Mouse (Mus musculus): ENCODE results near the gene Sestd1. TPM values are rescaled to one million over a fixed set of nuclear protein-coding genes. Genes with fewer than 3 reads are reported as not detected.
A peak's percentile ranks its signal among the peaks of the same experiment; 100 is the strongest.

The Sestd1 gene
- polyA plus RNA-seq, 1 experiment from 2014 or later = 27.9 TPM

DNA sequence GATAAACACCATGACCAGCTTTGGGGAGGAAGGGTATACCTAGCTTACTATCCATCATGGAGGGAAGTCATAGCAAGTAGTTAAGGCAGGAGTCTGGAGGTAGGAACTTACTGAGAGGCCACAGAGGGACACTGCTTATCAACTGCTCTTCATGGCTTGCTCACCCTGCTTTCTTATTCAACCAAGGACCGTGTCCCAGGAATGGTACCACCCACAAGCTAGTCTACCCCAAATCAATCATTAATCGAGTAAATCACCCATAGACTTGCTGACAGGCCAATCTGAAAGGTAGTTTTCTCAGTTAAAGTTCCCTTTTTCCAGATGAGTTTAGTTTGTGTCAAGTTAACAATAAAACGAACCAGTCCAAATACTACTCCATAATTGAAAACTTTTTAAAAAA, 117.0 kb downstream of the Sestd1 start:
- WGBS = 82% methylated on average over 3 of the region's 3 CpGs

GRCm38 (mm10) chr2:77162135-77162534, 118.3 kb downstream of the Sestd1 start:
- Histone ChIP-seq H3K9me3 (ENCODE audit: low read depth, low read length) (no peaks in the 10 kb centered on the region), H3K4me3 (ENCODE audit: low read depth, low read length) (no peak overlapping the region), H3K9ac (no peak overlapping the region), H3K27ac (ENCODE audit: low read depth) (no peak overlapping the region), H3K4me1 (ENCODE audit: insufficient read depth) (no peaks in the 10 kb centered on the region), H3K36me3 (ENCODE audit: insufficient read depth) (no peaks in the 10 kb centered on the region), H3K27me3 (ENCODE audit: insufficient read depth, low read length) (no peaks in the 10 kb centered on the region), H3K4me2 (no peak overlapping the region)
- 65% methylated on average over 3 of the region's 3 CpGs for WGBS
- no peak for ATAC-seq (ENCODE audit: insufficient read depth)
- DNase-seq = peak; percentile 48
- TF ChIP-seq CTCF (IDR thresholded peaks at IDR 0.05; ENCODE audit: low read depth) = no peak

More for the DNA sequence above, 117.0 kb downstream of the Sestd1 start:
- no peak for DNase-seq
- Histone ChIP-seq H3K27me3 (ENCODE audit: insufficient read depth, low read length) (no peaks in the 10 kb centered on the region), H3K9ac (no peak overlapping the region), H3K4me2 (no peak overlapping the region), H3K9me3 (ENCODE audit: low read depth, low read length) (no peaks in the 10 kb centered on the region), H3K36me3 (ENCODE audit: insufficient read depth) (no peaks in the 10 kb centered on the region), H3K27ac (ENCODE audit: low read depth) (no peak overlapping the region), H3K4me1 (ENCODE audit: insufficient read depth) (no peaks in the 10 kb centered on the region), H3K4me3 (ENCODE audit: low read depth, low read length) (no peak overlapping the region)
- ATAC-seq (ENCODE audit: insufficient read depth) = no peak
- no peak for TF ChIP-seq CTCF (IDR thresholded peaks at IDR 0.05; ENCODE audit: low read depth)

DNA sequence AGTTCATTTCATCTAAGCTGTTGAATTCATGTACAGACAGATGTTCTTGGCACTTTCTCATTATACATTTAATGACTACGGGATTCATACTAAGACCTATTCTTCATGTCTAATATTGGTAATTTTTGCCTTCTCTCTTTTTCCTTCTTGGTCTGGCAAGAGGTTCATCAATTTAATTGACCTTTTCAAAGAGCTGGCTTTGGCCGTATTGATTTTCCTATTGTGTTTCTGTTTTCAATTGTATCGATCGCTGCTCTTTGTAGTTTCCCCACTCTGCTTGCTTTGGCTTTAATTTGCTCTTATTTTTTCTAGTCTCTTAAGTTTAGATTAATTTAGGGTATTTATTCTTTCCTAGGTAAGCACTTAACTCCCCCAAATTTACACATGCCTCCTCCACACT, 122.8 kb downstream of the Sestd1 start:
- no peak for DNase-seq
- H3K4me2 ChIP-seq = no peak overlapping the region
- no peaks in the 10 kb centered on the region for H3K9me3 ChIP-seq (ENCODE audit: low read depth, low read length)
- no peak overlapping the region for H3K4me3 ChIP-seq (ENCODE audit: low read depth, low read length)
- TF ChIP-seq CTCF (IDR thresholded peaks at IDR 0.05; ENCODE audit: low read depth) = no peak
- WGBS = 96% methylated on average over 4 of the region's 4 CpGs
- no peak for ATAC-seq (ENCODE audit: insufficient read depth)
- H3K27ac ChIP-seq (ENCODE audit: low read depth) = no peak overlapping the region
- H3K4me1 ChIP-seq (ENCODE audit: insufficient read depth) = no peaks in the 10 kb centered on the region
- no peak overlapping the region for H3K9ac ChIP-seq
- no peaks in the 10 kb centered on the region for H3K27me3 ChIP-seq (ENCODE audit: insufficient read depth, low read length)
- no peaks in the 10 kb centered on the region for H3K36me3 ChIP-seq (ENCODE audit: insufficient read depth)

DNA sequence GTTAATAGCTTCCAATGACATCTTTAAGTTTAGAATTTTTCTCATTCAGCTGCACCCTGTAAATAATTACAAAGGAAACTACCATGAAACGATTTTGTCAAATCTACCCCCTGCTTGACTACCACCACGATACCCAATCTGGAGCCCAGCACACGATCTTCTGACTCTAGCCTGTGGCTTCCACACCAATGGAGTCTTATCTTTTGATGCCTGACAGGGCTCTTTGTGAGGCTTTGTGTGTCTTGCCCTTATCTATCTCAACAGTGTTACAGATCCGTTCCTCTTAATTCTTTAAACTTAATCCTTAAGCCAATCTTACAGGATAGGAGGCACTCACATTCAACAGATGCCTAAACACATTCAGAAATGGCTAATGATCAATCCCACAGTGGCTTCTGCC, 126.3 kb downstream of the Sestd1 start:
- no peak for TF ChIP-seq CTCF (IDR thresholded peaks at IDR 0.05; ENCODE audit: low read depth)
- DNase-seq (no peak), ATAC-seq (ENCODE audit: insufficient read depth) (no peak)
- H3K9me3 ChIP-seq (ENCODE audit: low read depth, low read length) = no peaks in the 10 kb centered on the region
- no peak overlapping the region for H3K27ac ChIP-seq (ENCODE audit: low read depth)
- no peak overlapping the region for H3K9ac ChIP-seq
- 24% methylated on average over 4 of the region's 4 CpGs for WGBS
- H3K4me2 ChIP-seq = no peak overlapping the region
- no peaks in the 10 kb centered on the region for H3K4me1 ChIP-seq (ENCODE audit: insufficient read depth)
- no peaks in the 10 kb centered on the region for H3K27me3 ChIP-seq (ENCODE audit: insufficient read depth, low read length)
- H3K36me3 ChIP-seq (ENCODE audit: insufficient read depth) = no peaks in the 10 kb centered on the region
- H3K4me3 ChIP-seq (ENCODE audit: low read depth, low read length) = no peak overlapping the region

- TF ChIP-seq CTCF (IDR thresholded peaks at IDR 0.05; ENCODE audit: low read depth) = no peak
- Histone ChIP-seq H3K27ac (ENCODE audit: low read depth) (no peak overlapping the region), H3K36me3 (ENCODE audit: insufficient read depth) (no peaks in the 10 kb centered on the region), H3K4me1 (ENCODE audit: insufficient read depth) (no peaks in the 10 kb centered on the region), H3K4me2 (no peak overlapping the region), H3K9ac (no peak overlapping the region), H3K9me3 (ENCODE audit: low read depth, low read length) (no peaks in the 10 kb centered on the region), H3K4me3 (ENCODE audit: low read depth, low read length) (no peak overlapping the region), H3K27me3 (ENCODE audit: insufficient read depth, low read length) (no peaks in the 10 kb centered on the region)
- no peak for DNase-seq
- no peak for ATAC-seq (ENCODE audit: insufficient read depth)
- 94% methylated on average over 8 of the region's 8 CpGs for whole genome bisulfite sequencing
These were observed 129.1 kb downstream of the Sestd1 start for GRCm38 (mm10) chr2:77151255-77151654.

- ATAC-seq (ENCODE audit: insufficient read depth) (no peak), DNase-seq (no peak)
- Histone ChIP-seq H3K27me3 (ENCODE audit: insufficient read depth, low read length) (no peaks in the 10 kb centered on the region), H3K4me1 (ENCODE audit: insufficient read depth) (no peaks in the 10 kb centered on the region), H3K27ac (ENCODE audit: low read depth) (no peak overlapping the region), H3K9me3 (ENCODE audit: low read depth, low read length) (no peaks in the 10 kb centered on the region), H3K4me3 (ENCODE audit: low read depth, low read length) (no peak overlapping the region), H3K4me2 (no peak overlapping the region), H3K9ac (no peak overlapping the region), H3K36me3 (ENCODE audit: insufficient read depth) (no peaks in the 10 kb centered on the region)
- no peak for TF ChIP-seq CTCF (IDR thresholded peaks at IDR 0.05; ENCODE audit: low read depth)
- WGBS = 22% methylated on average over 2 of the region's 2 CpGs
These were observed 130.8 kb downstream of the Sestd1 start for GRCm38 (mm10) chr2:77149576-77149975.

- H3K4me2 ChIP-seq = no peak overlapping the region
- no peaks in the 10 kb centered on the region for H3K9me3 ChIP-seq (ENCODE audit: low read depth, low read length)
- DNase-seq (no peak), ATAC-seq (ENCODE audit: insufficient read depth) (no peak)
- no peak overlapping the region for H3K27ac ChIP-seq (ENCODE audit: low read depth)
- TF ChIP-seq CTCF (IDR thresholded peaks at IDR 0.05; ENCODE audit: low read depth) = no peak
- H3K4me3 ChIP-seq (ENCODE audit: low read depth, low read length) = no peak overlapping the region
- H3K36me3 ChIP-seq (ENCODE audit: insufficient read depth) = no peaks in the 10 kb centered on the region
- no peaks in the 10 kb centered on the region for H3K27me3 ChIP-seq (ENCODE audit: insufficient read depth, low read length)
- 64% methylated on average over 4 of the region's 4 CpGs for WGBS
- no peaks in the 10 kb centered on the region for H3K4me1 ChIP-seq (ENCODE audit: insufficient read depth)
- H3K9ac ChIP-seq = no peak overlapping the region
These were observed 132.2 kb downstream of the Sestd1 start for GRCm38 (mm10) chr2:77148215-77148614.

- no peak for ATAC-seq (ENCODE audit: insufficient read depth)
- Histone ChIP-seq H3K36me3 (ENCODE audit: insufficient read depth) (no peaks in the 10 kb centered on the region), H3K4me3 (ENCODE audit: low read depth, low read length) (no peak overlapping the region), H3K9ac (no peak overlapping the region), H3K9me3 (ENCODE audit: low read depth, low read length) (no peaks in the 10 kb centered on the region), H3K4me1 (ENCODE audit: insufficient read depth) (no peaks in the 10 kb centered on the region), H3K27ac (ENCODE audit: low read depth) (no peak overlapping the region), H3K4me2 (no peak overlapping the region), H3K27me3 (ENCODE audit: insufficient read depth, low read length) (no peaks in the 10 kb centered on the region)
- TF ChIP-seq CTCF (IDR thresholded peaks at IDR 0.05; ENCODE audit: low read depth) = no peak
- no peak for DNase-seq
- WGBS = 67% methylated on average over 2 of the region's 2 CpGs
These were observed 133.4 kb downstream of the Sestd1 start for GRCm38 (mm10) chr2:77146968-77147367.

Data from lung, embryonic 14.5 days (tissue).